Mouse (Mus musculus): ENCODE results near the gene Slc12a7. TPM values are rescaled to one million over a fixed set of nuclear protein-coding genes. Genes with fewer than 3 reads are reported as not detected.

The Slc12a7 gene
- polyA plus RNA-seq, 1 experiment from 2014 or later: 9.2 TPM

GRCm38 (mm10) chr13:73839740-73840139, 106.8 kb downstream of the Slc12a7 start:
- no peaks in the 10 kb centered on the region for H3K36me3 ChIP-seq (replicated peaks)
- WGBS (ENCODE audit: insufficient replicate concordance): 58% methylated on average over 4 of the region's 4 CpGs
- H3K9me3 ChIP-seq (replicated peaks): no peaks in the 10 kb centered on the region
- no peak overlapping the region for H3K9ac ChIP-seq
- no peak overlapping the region for H3K27ac ChIP-seq (replicated peaks)
- no peaks in the 10 kb centered on the region for H3K4me1 ChIP-seq (replicated peaks)
- ATAC-seq (ENCODE audit: insufficient read depth): no peak
- peaks cover 16% of the 10 kb centered on the region for H3K27me3 ChIP-seq
- no peak overlapping the region for H3K4me3 ChIP-seq (replicated peaks)
- H3K4me2 ChIP-seq: no peak overlapping the region

GRCm38 (mm10) chr13:73842696-73843095, 109.8 kb downstream of the Slc12a7 start:
- Histone ChIP-seq H3K4me2 (no peak overlapping the region), H3K27ac (replicated peaks) (no peak overlapping the region), H3K9me3 (replicated peaks) (no peaks in the 10 kb centered on the region), H3K4me3 (replicated peaks) (no peak overlapping the region), H3K9ac (no peak overlapping the region), H3K27me3 (peaks cover 45% of the 10 kb centered on the region), H3K36me3 (replicated peaks) (no peaks in the 10 kb centered on the region), H3K4me1 (replicated peaks) (0 out of 2 replicates have a peak, but pooled peaks cover 9% of the 10 kb centered on the region)
- ATAC-seq (ENCODE audit: insufficient read depth): no peak

GRCm38 (mm10) chr13:73846589-73847464, 113.9 kb downstream of the Slc12a7 start:
- 2% methylated on average over 65 of the region's 65 CpGs for WGBS (ENCODE audit: insufficient replicate concordance)
- H3K9ac ChIP-seq: no peak overlapping the region
- H3K36me3 ChIP-seq (replicated peaks): no peaks in the 10 kb centered on the region
- no peaks in the 10 kb centered on the region for H3K9me3 ChIP-seq (replicated peaks)
- peak overlapping the region; percentile 48 for H3K4me3 ChIP-seq (replicated peaks)
- H3K4me1 ChIP-seq (replicated peaks): 0 out of 2 replicates have a peak, but pooled peaks cover 9% of the 10 kb centered on the region
- no peak overlapping the region for H3K27ac ChIP-seq (replicated peaks)
- ATAC-seq (ENCODE audit: insufficient read depth): no peak
- peaks cover 56% of the 10 kb centered on the region for H3K27me3 ChIP-seq
- H3K4me2 ChIP-seq: peak overlapping the region; percentile 68

- no peaks in the 10 kb centered on the region for H3K36me3 ChIP-seq (replicated peaks)
- peaks cover 56% of the 10 kb centered on the region for H3K27me3 ChIP-seq
Measured at GRCm38 (mm10) chr13:73847465-73847836, 114.6 kb downstream of the Slc12a7 start, which contains the start of gene Nkd2. Gene Nkd2, minus strand, starts transcription at chr13:73847631.

More at GRCm38 (mm10) chr13:73847465-73847836, 114.6 kb downstream of the Slc12a7 start, which contains the start of gene Nkd2:
- peak within 1 kb of the TSS; percentile 48 for H3K4me3 ChIP-seq (replicated peaks)
- H3K4me1 ChIP-seq (replicated peaks): 0 out of 2 replicates have a peak, but pooled peaks cover 9% of the 10 kb centered on the region
- H3K27ac ChIP-seq (replicated peaks): no peak within 1 kb of the TSS
- H3K9me3 ChIP-seq (replicated peaks): no peaks in the 10 kb centered on the region
- under 1% methylated on average over 38 of the region's 38 CpGs for WGBS (ENCODE audit: insufficient replicate concordance)
- H3K9ac ChIP-seq: no peak within 1 kb of the TSS
- H3K4me2 ChIP-seq: peak within 1 kb of the TSS; percentile 68
- no peak; the same call in 1 of the 2 replicates for ATAC-seq (ENCODE audit: insufficient read depth)

Other genes with a start within 250 kb of the Slc12a7 start
- gene Slc6a3, start 196.3 kb upstream of the Slc12a7 start, polyA plus RNA-seq (2015; fragmentation: Nextera tagmentation; extraction: Ambion mirVana): 0.70 and 0.75 TPM in 2 replicates
- gene Clptm1l, start 129.1 kb upstream of the Slc12a7 start, polyA plus RNA-seq (2015; fragmentation: Nextera tagmentation; extraction: Ambion mirVana): 72.2 and 83.8 TPM in 2 replicates
- 1.2 and 1.5 TPM in 2 replicates for gene Tert, start 106.2 kb upstream of the Slc12a7 start, polyA plus RNA-seq (2015; fragmentation: Nextera tagmentation; extraction: Ambion mirVana)
- not detected in 2 replicates for gene Slc6a18, start 55.1 kb upstream of the Slc12a7 start, polyA plus RNA-seq (2015; fragmentation: Nextera tagmentation; extraction: Ambion mirVana)
- gene Slc6a19, start 28.2 kb upstream of the Slc12a7 start, polyA plus RNA-seq (2015; fragmentation: Nextera tagmentation; extraction: Ambion mirVana): 0.83 and 1.0 TPM in 2 replicates
- 0.12 and 0.20 TPM in 2 replicates for gene Nkd2, start 114.5 kb downstream of the Slc12a7 start, polyA plus RNA-seq (2015; fragmentation: Nextera tagmentation; extraction: Ambion mirVana)
- 16.0 and 17.6 TPM in 2 replicates for gene Trip13, start 204.7 kb downstream of the Slc12a7 start, polyA plus RNA-seq (2015; fragmentation: Nextera tagmentation; extraction: Ambion mirVana)
- 12.3 and 12.4 TPM in 2 replicates for gene Brd9, start 204.7 kb downstream of the Slc12a7 start, polyA plus RNA-seq (2015; fragmentation: Nextera tagmentation; extraction: Ambion mirVana)
- not detected in 2 replicates for gene Zdhhc11, start 230.8 kb downstream of the Slc12a7 start, polyA plus RNA-seq (2015; fragmentation: Nextera tagmentation; extraction: Ambion mirVana)

Data from liver, embryonic 15.5 days (tissue).